Mouse (Mus musculus) liver, embryonic 14.5 days (tissue): ENCODE data around the gene Inpp5a. TPM values are rescaled to one million over a fixed set of nuclear protein-coding genes. Genes with fewer than 3 reads are reported as not detected.

ENCODE experiments used
- ATAC-seq: fragments of 200-750 bp; cut with Nextera tagmentation; 2 replicates; pipeline ENCODE4 v1.8.0; 2017; ENCODE audit warnings: moderate number of reproducible peaks, mild to moderate bottlenecking, moderate library complexity; ENCODE audit not compliant: insufficient read depth
- DNase-seq, 3 experiments: peaks; one replicate each; pipeline ENCODE4 v3.0.0-alpha.2; 2012 to 2013; ENCODE audit warnings: low read depth in 3 of 3, low spot score in 3 of 3
- H3K27ac ChIP-seq: fragments of 300-500 bp; sonication (generic); 2 replicates; pipeline ENCODE4 v1.5.1; 2014; ENCODE audit warnings: moderate library complexity, mild to moderate bottlenecking, control low read depth, inconsistent platforms
- H3K27me3 ChIP-seq: fragments of 300-500 bp; sonication (generic); 2 replicates; pipeline ENCODE4 v1.6.1; 2014; ENCODE audit warnings: mild to moderate bottlenecking, low read length, moderate library complexity; ENCODE audit not compliant: control insufficient read depth, insufficient read depth
- H3K36me3 ChIP-seq: fragments of 300-500 bp; sonication (generic); replicated peaks from 2 replicates; pipeline ENCODE4 v1.6.1; 2014; ENCODE audit warnings: low read depth; ENCODE audit not compliant: control insufficient read depth, insufficient read depth
- H3K4me1 ChIP-seq, 2 experiments: fragments of 200-500 bp in 1 of 2; fragments of 300-500 bp in 1 of 2; sonication (generic) in 1 of 2; replicated peaks; 2 replicates each; pipeline ENCODE4 v1.6.1; 2012 to 2014; ENCODE audit warnings: antibody characterized with exemption in 1 of 2, inconsistent platforms in 1 of 2, low read length in 1 of 2; ENCODE audit not compliant: control insufficient read depth in 2 of 2, insufficient read depth in 2 of 2
- H3K4me2 ChIP-seq: fragments of 300-500 bp; sonication (generic); 2 replicates; pipeline ENCODE4 v1.6.1; 2014; ENCODE audit warnings: low read depth, mild to moderate bottlenecking, control low read depth, moderate library complexity
- H3K4me3 ChIP-seq, 2 experiments: fragments of 200-500 bp in 1 of 2; fragments of 300-500 bp in 1 of 2; sonication (generic) in 1 of 2; 2 replicates each; pipeline ENCODE4 v1.5.1; 2012 to 2014; ENCODE audit warnings: low read depth in 2 of 2, low read length in 2 of 2, mild to moderate bottlenecking in 2 of 2, control low read depth in 1 of 2, inconsistent platforms in 1 of 2, moderate library complexity in 1 of 2; ENCODE audit not compliant: insufficient read depth in 1 of 2
- H3K9ac ChIP-seq: fragments of 300-500 bp; sonication (generic); replicated peaks from 2 replicates; pipeline ENCODE4 v1.6.1; 2014; ENCODE audit warnings: mild to moderate bottlenecking, control low read depth, moderate library complexity
- H3K9me3 ChIP-seq: fragments of 300-500 bp; sonication (generic); 2 replicates; pipeline ENCODE4 v1.6.1; 2016; ENCODE audit warnings: low read length, mixed read lengths; ENCODE audit not compliant: control insufficient read depth
- CTCF ChIP-seq: IDR thresholded peaks from 2 replicates; pipeline ENCODE4 v1.5.1; 2016; ENCODE audit warnings: antibody characterized with exemption, low read depth, control low read depth
- EP300 ChIP-seq: IDR thresholded peaks from 2 replicates; pipeline ENCODE4 v1.6.1; 2016; ENCODE audit warnings: antibody characterized with exemption, low read depth
- WGBS: fragments of 180-500 bp; shearing (Covaris S2); extraction: QIAGEN DNeasy Blood & Tissue Kit; methylation state at CpG from one replicate; pipeline ENCODE4 v1.1.7; 2014; ENCODE audit not compliant: insufficient replicate concordance; 5-methylcytosine and 5-hydroxymethylcytosine counted together
- polyA plus RNA-seq, 2 experiments: library from polyadenylated mRNA; depleted of rRNA in 1 of 2; stranded (reverse) in 1 of 2; unstranded in 1 of 2; fragments of >200 nt; fragmentation: Nextera tagmentation in 1 of 2; extraction: Ambion mirVana in 1 of 2; gene quantifications; 2 replicates each; pipeline versions ENCODE4 v1.2.1 to v1.2.3; 2012 to 2014

Inpp5a gene
- polyA plus RNA-seq, 2 experiments: 2.4 to 3.5 TPM

- no peak overlapping the region for H3K9ac ChIP-seq
- no peak for DNase-seq
- no peak for ATAC-seq
- no peaks in the 10 kb centered on the region for H3K36me3 ChIP-seq
- no peak overlapping the region for H3K4me3 ChIP-seq
- H3K27ac ChIP-seq: no peak overlapping the region
- H3K4me2 ChIP-seq: no peak overlapping the region
- H3K9me3 ChIP-seq: no peaks in the 10 kb centered on the region
- no peaks in the 10 kb centered on the region for H3K27me3 ChIP-seq
- 45% methylated on average over 4 of the region's 4 CpGs for WGBS
- TF ChIP-seq EP300 (no peak), CTCF (no peak)
- peaks cover 0 to 16% of the 10 kb centered on the region in 2 experiments; a peak in 2 of 4 replicates for H3K4me1 ChIP-seq
These were observed 13.8 kb downstream of the Inpp5a start for GRCm38 (mm10) chr7:139402721-139403120.

DNA sequence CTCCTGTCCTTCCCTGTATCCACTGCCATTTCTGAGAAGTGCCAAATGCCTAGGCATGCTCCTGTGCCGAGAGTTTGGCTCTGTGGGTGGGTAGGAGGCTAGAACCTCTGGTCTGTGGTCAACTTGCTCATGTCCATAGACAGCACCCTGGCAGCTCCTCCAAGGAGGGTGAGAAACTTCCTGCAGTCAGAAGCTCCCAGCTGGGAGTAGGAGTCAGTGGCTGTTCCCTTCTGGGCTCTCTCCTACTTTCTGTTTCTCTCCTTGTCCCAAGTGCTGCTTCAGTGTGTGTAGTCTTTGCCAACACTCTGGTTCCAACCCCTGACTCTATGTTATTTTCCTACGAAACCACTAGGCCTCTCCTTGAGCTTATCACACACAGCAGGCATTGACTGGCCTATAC lies 17.7 kb downstream of the Inpp5a start:
- TF ChIP-seq CTCF (no peak), EP300 (no peak)
- Histone ChIP-seq H3K9me3 (no peaks in the 10 kb centered on the region), H3K4me1 (peaks cover 0 to 2% of the 10 kb centered on the region in 2 experiments; a peak in 1 of 4 replicates), H3K27me3 (no peaks in the 10 kb centered on the region), H3K4me3 (no peak overlapping the region), H3K36me3 (no peaks in the 10 kb centered on the region), H3K4me2 (no peak overlapping the region), H3K9ac (no peak overlapping the region), H3K27ac (no peak overlapping the region)
- no peak for DNase-seq
- 35% methylated on average over 2 of the region's 2 CpGs for WGBS
- ATAC-seq: no peak

GRCm38 (mm10) chr7:139407966-139408365 lies 19.1 kb downstream of the Inpp5a start:
- DNase-seq (no peak), ATAC-seq (no peak)
- H3K27me3 ChIP-seq: no peaks in the 10 kb centered on the region
- no peaks in the 10 kb centered on the region for H3K9me3 ChIP-seq
- no peak overlapping the region for H3K4me3 ChIP-seq
- H3K4me2 ChIP-seq: no peak overlapping the region
- peaks cover 0 to 6% of the 10 kb centered on the region in 2 experiments; a peak in 2 of 4 replicates for H3K4me1 ChIP-seq
- H3K27ac ChIP-seq: no peak overlapping the region
- no peak overlapping the region for H3K9ac ChIP-seq
- no peaks in the 10 kb centered on the region for H3K36me3 ChIP-seq
- TF ChIP-seq CTCF (no peak), EP300 (no peak)

- Histone ChIP-seq H3K27me3 (no peaks in the 10 kb centered on the region), H3K9me3 (no peaks in the 10 kb centered on the region)
These were observed 21.0 kb downstream of the Inpp5a start for GRCm38 (mm10) chr7:139409903-139410302.

GRCm38 (mm10) chr7:139412223-139412950 lies 23.5 kb downstream of the Inpp5a start:
- Histone ChIP-seq H3K9ac (no peak overlapping the region), H3K9me3 (no peaks in the 10 kb centered on the region), H3K27ac (no peak overlapping the region), H3K4me3 (no peak overlapping the region), H3K36me3 (no peaks in the 10 kb centered on the region), H3K27me3 (no peaks in the 10 kb centered on the region), H3K4me2 (no peak overlapping the region), H3K4me1 (peaks cover 0 to 6% of the 10 kb centered on the region in 2 experiments; a peak in 2 of 4 replicates)
- no peak for ATAC-seq
- 26% methylated on average over 8 of the region's 8 CpGs for WGBS
- no peak for DNase-seq
- TF ChIP-seq CTCF: no peak
- no peak for TF ChIP-seq EP300

More at GRCm38 (mm10) chr7:139409903-139410302, 21.0 kb downstream of the Inpp5a start:
- Histone ChIP-seq H3K9ac (no peak overlapping the region), H3K4me1 (peaks cover 0 to 6% of the 10 kb centered on the region in 2 experiments; a peak in 2 of 4 replicates), H3K36me3 (no peaks in the 10 kb centered on the region), H3K4me3 (no peak overlapping the region), H3K27ac (no peak overlapping the region), H3K4me2 (no peak overlapping the region)
- WGBS: 82% methylated on average over 5 of the region's 5 CpGs
- no peak for ATAC-seq
- DNase-seq: no peak
- TF ChIP-seq EP300 (no peak), CTCF (no peak)
